Mouse (Mus musculus): ENCODE measurements around the gene Susd1. TPM values are rescaled to one million over a fixed set of nuclear protein-coding genes. Genes with fewer than 3 reads are reported as not detected.

Gene Susd1
- total and polyA plus RNA-seq, 3 experiments, result 1.5 to 2.3 (median 1.6) TPM

- H3K9ac ChIP-seq (ENCODE audit: low read depth, low read length), result no peak overlapping the region
- intact Hi-C loops (cut with DNase I), result no loop called here
- H3K27ac ChIP-seq, result no peak overlapping the region
- no peaks in the 10 kb centered on the region for H3K79me2 ChIP-seq (replicated peaks; ENCODE audit: control insufficient read depth, insufficient read depth, low read length)
- DNase-seq, result no peak
- no peaks in the 10 kb centered on the region; the same call in 1 of the 2 replicates for H3K4me1 ChIP-seq (ENCODE audit: control insufficient read depth, insufficient read depth, low read length)
- WGBS, result 94% methylated on average over 8 of the region's 8 CpGs
- H3K4me3 ChIP-seq, result no peak overlapping the region
- no peaks in the 10 kb centered on the region for H3K36me3 ChIP-seq (ENCODE audit: control insufficient read depth, insufficient read depth, low read length)
- TF ChIP-seq POLR2A (IDR thresholded peaks at IDR 0.05; ENCODE audit: insufficient read depth, low read depth, low read length) (no peak), EP300 (IDR thresholded peaks at IDR 0.05; ENCODE audit: insufficient read depth, low read depth, low read length) (no peak), CTCF (IDR thresholded peaks at IDR 0.05) (no peak)
- no peaks in the 10 kb centered on the region for H3K27me3 ChIP-seq (ENCODE audit: control insufficient read depth, insufficient read depth, low read length)
Observed at GRCm38 (mm10) chr4:59452503-59452933, 14.1 kb upstream of the Susd1 start.

GRCm38 (mm10) chr4:59450906-59451305, 12.5 kb upstream of the Susd1 start:
- H3K36me3 ChIP-seq (ENCODE audit: control insufficient read depth, insufficient read depth, low read length), result no peaks in the 10 kb centered on the region
- no peaks in the 10 kb centered on the region; the same call in 1 of the 2 replicates for H3K4me1 ChIP-seq (ENCODE audit: control insufficient read depth, insufficient read depth, low read length)
- H3K27me3 ChIP-seq (ENCODE audit: control insufficient read depth, insufficient read depth, low read length), result no peaks in the 10 kb centered on the region
- H3K9ac ChIP-seq (ENCODE audit: low read depth, low read length), result no peak overlapping the region
- no peak overlapping the region for H3K27ac ChIP-seq
- no peak for TF ChIP-seq POLR2A (IDR thresholded peaks at IDR 0.05; ENCODE audit: insufficient read depth, low read depth, low read length)
- no peak for TF ChIP-seq CTCF (IDR thresholded peaks at IDR 0.05)
- TF ChIP-seq EP300 (IDR thresholded peaks at IDR 0.05; ENCODE audit: insufficient read depth, low read depth, low read length), result no peak
- intact Hi-C loops (cut with DNase I), result no loop called here
- WGBS, result 86% methylated on average over 3 of the region's 3 CpGs
- no peak overlapping the region for H3K4me3 ChIP-seq
- H3K79me2 ChIP-seq (replicated peaks; ENCODE audit: control insufficient read depth, insufficient read depth, low read length), result no peaks in the 10 kb centered on the region
- DNase-seq, result no peak

GRCm38 (mm10) chr4:59450234-59450854, 11.9 kb upstream of the Susd1 start:
- TF ChIP-seq EP300 (IDR thresholded peaks at IDR 0.05; ENCODE audit: insufficient read depth, low read depth, low read length), result no peak
- TF ChIP-seq CTCF (IDR thresholded peaks at IDR 0.05), result no peak
- TF ChIP-seq POLR2A (IDR thresholded peaks at IDR 0.05; ENCODE audit: insufficient read depth, low read depth, low read length), result no peak
- Histone ChIP-seq H3K9ac (ENCODE audit: low read depth, low read length) (no peak overlapping the region), H3K4me3 (no peak overlapping the region), H3K36me3 (ENCODE audit: control insufficient read depth, insufficient read depth, low read length) (no peaks in the 10 kb centered on the region), H3K27me3 (ENCODE audit: control insufficient read depth, insufficient read depth, low read length) (no peaks in the 10 kb centered on the region), H3K79me2 (replicated peaks; ENCODE audit: control insufficient read depth, insufficient read depth, low read length) (no peaks in the 10 kb centered on the region), H3K4me1 (ENCODE audit: control insufficient read depth, insufficient read depth, low read length) (no peaks in the 10 kb centered on the region; the same call in 1 of the 2 replicates), H3K27ac (no peak overlapping the region)
- WGBS, result 82% methylated on average over 6 of the region's 6 CpGs
- DNase-seq, result no peak
- intact Hi-C loops (cut with DNase I), result no loop called here

- TF ChIP-seq CTCF (IDR thresholded peaks at IDR 0.05), result no peak
- no peak for TF ChIP-seq EP300 (IDR thresholded peaks at IDR 0.05; ENCODE audit: insufficient read depth, low read depth, low read length)
- TF ChIP-seq POLR2A (IDR thresholded peaks at IDR 0.05; ENCODE audit: insufficient read depth, low read depth, low read length), result no peak
- 77% methylated on average over 1 of the region's 1 CpGs for WGBS
- no peaks in the 10 kb centered on the region for H3K36me3 ChIP-seq (ENCODE audit: control insufficient read depth, insufficient read depth, low read length)
- no peak overlapping the region for H3K27ac ChIP-seq
- H3K79me2 ChIP-seq (replicated peaks; ENCODE audit: control insufficient read depth, insufficient read depth, low read length), result no peaks in the 10 kb centered on the region
- H3K27me3 ChIP-seq (ENCODE audit: control insufficient read depth, insufficient read depth, low read length), result no peaks in the 10 kb centered on the region
- no peak overlapping the region for H3K9ac ChIP-seq (ENCODE audit: low read depth, low read length)
- no peak overlapping the region for H3K4me3 ChIP-seq
- intact Hi-C loops (cut with DNase I), result no loop called here
- no peaks in the 10 kb centered on the region for H3K4me1 ChIP-seq (ENCODE audit: control insufficient read depth, insufficient read depth, low read length)
- DNase-seq, result no peak
Observed at GRCm38 (mm10) chr4:59447296-59447695, 8.9 kb upstream of the Susd1 start.

- no peak overlapping the region for H3K27ac ChIP-seq
- 32% methylated on average over 6 of the region's 6 CpGs for WGBS
- no peak overlapping the region for H3K9ac ChIP-seq (ENCODE audit: low read depth, low read length)
- no peak for DNase-seq
- no peaks in the 10 kb centered on the region for H3K36me3 ChIP-seq (ENCODE audit: control insufficient read depth, insufficient read depth, low read length)
- intact Hi-C loops (cut with DNase I), result no loop called here
- TF ChIP-seq POLR2A (IDR thresholded peaks at IDR 0.05; ENCODE audit: insufficient read depth, low read depth, low read length) (no peak), CTCF (IDR thresholded peaks at IDR 0.05) (no peak), EP300 (IDR thresholded peaks at IDR 0.05; ENCODE audit: insufficient read depth, low read depth, low read length) (no peak)
- H3K4me1 ChIP-seq (ENCODE audit: control insufficient read depth, insufficient read depth, low read length), result no peaks in the 10 kb centered on the region
- H3K4me3 ChIP-seq, result no peak overlapping the region
- no peaks in the 10 kb centered on the region for H3K79me2 ChIP-seq (replicated peaks; ENCODE audit: control insufficient read depth, insufficient read depth, low read length)
- no peaks in the 10 kb centered on the region for H3K27me3 ChIP-seq (ENCODE audit: control insufficient read depth, insufficient read depth, low read length)
Observed at GRCm38 (mm10) chr4:59445516-59445915, 7.1 kb upstream of the Susd1 start.

- no peaks in the 10 kb centered on the region for H3K27me3 ChIP-seq (ENCODE audit: control insufficient read depth, insufficient read depth, low read length)
- WGBS, result 83% methylated on average over 3 of the region's 3 CpGs
- H3K9ac ChIP-seq (ENCODE audit: low read depth, low read length), result no peak overlapping the region
- intact Hi-C loops (cut with DNase I), result no loop called here
- H3K27ac ChIP-seq, result no peak overlapping the region
- no peaks in the 10 kb centered on the region for H3K36me3 ChIP-seq (ENCODE audit: control insufficient read depth, insufficient read depth, low read length)
- no peaks in the 10 kb centered on the region for H3K79me2 ChIP-seq (replicated peaks; ENCODE audit: control insufficient read depth, insufficient read depth, low read length)
- H3K4me3 ChIP-seq, result no peak overlapping the region
- TF ChIP-seq POLR2A (IDR thresholded peaks at IDR 0.05; ENCODE audit: insufficient read depth, low read depth, low read length) (no peak), CTCF (IDR thresholded peaks at IDR 0.05) (no peak), EP300 (IDR thresholded peaks at IDR 0.05; ENCODE audit: insufficient read depth, low read depth, low read length) (no peak)
- DNase-seq, result no peak
- no peaks in the 10 kb centered on the region for H3K4me1 ChIP-seq (ENCODE audit: control insufficient read depth, insufficient read depth, low read length)
Observed at GRCm38 (mm10) chr4:59444994-59445393, 6.6 kb upstream of the Susd1 start.
